Mouse (Mus musculus) heart, embryonic 11.5 days (tissue): Measurements from ENCODE around the gene Gm20509. TPM values are rescaled to one million over a fixed set of nuclear protein-coding genes. Genes with fewer than 3 reads are reported as not detected.

ENCODE experiments used
- ATAC-seq: fragments of 200-750 bp; cut with Nextera tagmentation; replicated peaks from 2 replicates; pipeline ENCODE4 v1.8.0; 2017; ENCODE audit warnings: moderate library complexity; ENCODE audit not compliant: insufficient number of reproducible peaks, low FRiP score, low TSS enrichment
- H3K27ac ChIP-seq: fragments of 300-500 bp; sonication (generic); 2 replicates; pipeline ENCODE4 v1.5.1; 2014; ENCODE audit warnings: mild to moderate bottlenecking, low read depth, low read length
- H3K27me3 ChIP-seq: fragments of 300-500 bp; sonication (generic); 2 replicates; pipeline ENCODE4 v1.6.1; 2014; ENCODE audit warnings: mild to moderate bottlenecking, low read length, mixed read lengths; ENCODE audit not compliant: control insufficient read depth, insufficient read depth
- H3K36me3 ChIP-seq: fragments of 300-500 bp; sonication (generic); 2 replicates; pipeline ENCODE4 v1.6.1; 2014; ENCODE audit warnings: mild to moderate bottlenecking, low read length, moderate library complexity, mixed read lengths; ENCODE audit not compliant: control insufficient read depth, insufficient read depth
- H3K4me1 ChIP-seq: fragments of 300-500 bp; sonication (generic); 2 replicates; pipeline ENCODE4 v1.6.1; 2014; ENCODE audit warnings: low read length; ENCODE audit not compliant: control insufficient read depth, insufficient read depth
- H3K4me2 ChIP-seq: fragments of 300-500 bp; sonication (generic); 2 replicates; pipeline ENCODE4 v1.6.1; 2014; ENCODE audit warnings: mild to moderate bottlenecking, moderate library complexity
- H3K4me3 ChIP-seq: fragments of 300-500 bp; sonication (generic); 2 replicates; pipeline ENCODE4 v1.5.1; 2014; ENCODE audit warnings: low read depth, low read length
- H3K9ac ChIP-seq: fragments of 300-500 bp; sonication (generic); 2 replicates; pipeline ENCODE4 v1.6.1; 2014; ENCODE audit warnings: mild to moderate bottlenecking, low read depth, low read length, moderate library complexity
- H3K9me3 ChIP-seq: fragments of 300-500 bp; sonication (generic); replicated peaks from 2 replicates; pipeline ENCODE4 v1.6.1; 2016; ENCODE audit warnings: low read length; ENCODE audit not compliant: control insufficient read depth
- WGBS: fragments of 180-500 bp; shearing (Covaris S2); extraction: QIAGEN DNeasy Blood & Tissue Kit; methylation state at CpG from one replicate; pipeline ENCODE4 v1.1.7; 2014; ENCODE audit not compliant: insufficient replicate concordance; 5-methylcytosine and 5-hydroxymethylcytosine counted together
- polyA plus RNA-seq: library from polyadenylated mRNA; unstranded; fragments of >200 nt; fragmentation: Nextera tagmentation; extraction: Ambion mirVana; gene quantifications from 2 replicates; pipeline ENCODE4 v1.2.1, GENCODE M21; 2014

Gm20509 gene
- polyA plus RNA-seq, 1 experiment from 2014 or later, result not detected

DNA sequence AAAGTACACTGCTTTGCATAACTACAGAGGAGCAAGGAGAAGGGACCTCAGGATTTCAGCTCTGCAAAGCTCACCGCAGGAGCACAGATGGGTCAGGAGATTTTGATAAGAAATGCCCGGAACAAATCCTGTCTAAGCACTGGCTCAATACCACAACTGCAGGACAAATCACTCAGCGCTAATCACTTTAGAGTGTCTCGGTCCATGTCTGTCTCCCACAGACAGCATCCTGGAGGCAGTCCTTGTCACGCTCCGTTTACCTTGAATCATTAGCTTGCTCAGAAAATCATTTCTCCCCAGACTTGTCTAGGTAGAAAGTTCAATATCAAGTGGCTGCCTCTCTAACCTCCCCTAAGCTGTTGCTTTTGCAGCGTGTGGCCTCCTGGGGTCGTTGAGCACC, 27.6 kb downstream of the Gm20509 start:
- WGBS, result 74% methylated on average over 8 of the region's 8 CpGs

DNA sequence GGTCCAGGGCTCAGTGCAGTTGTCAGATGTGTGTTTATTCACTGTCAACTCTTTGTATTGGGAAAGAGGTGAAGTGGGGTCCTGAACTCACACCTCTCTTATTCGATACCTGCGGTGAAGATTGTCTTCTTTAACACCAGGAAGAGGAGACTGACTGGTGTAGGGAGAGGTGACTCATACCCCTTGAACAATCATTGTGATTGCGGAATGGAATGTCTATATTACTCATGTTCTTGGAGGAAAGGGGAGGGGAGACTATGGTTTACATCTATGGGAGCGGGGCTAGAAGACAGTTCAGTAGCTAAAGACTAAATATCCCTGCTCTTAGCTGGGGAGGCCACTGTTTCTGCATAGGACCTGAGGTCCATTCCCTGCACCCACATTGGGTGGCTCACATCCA, 28.3 kb downstream of the Gm20509 start:
- Histone ChIP-seq H3K36me3 (peaks cover 14% of the 10 kb centered on the region), H3K9ac (no peak overlapping the region), H3K4me1 (no peaks in the 10 kb centered on the region), H3K9me3 (no peaks in the 10 kb centered on the region), H3K4me2 (no peak overlapping the region), H3K27ac (no peak overlapping the region), H3K4me3 (no peak overlapping the region), H3K27me3 (no peaks in the 10 kb centered on the region)
- 81% methylated on average over 4 of the region's 4 CpGs for WGBS
- ATAC-seq, result no peak

More for the DNA sequence above, 27.6 kb downstream of the Gm20509 start:
- no peaks in the 10 kb centered on the region for H3K9me3 ChIP-seq
- H3K36me3 ChIP-seq, result peaks cover 17% of the 10 kb centered on the region
- ATAC-seq, result no peak
- no peak overlapping the region for H3K27ac ChIP-seq
- H3K4me1 ChIP-seq, result no peaks in the 10 kb centered on the region
- H3K4me3 ChIP-seq, result no peak overlapping the region
- H3K4me2 ChIP-seq, result no peak overlapping the region
- H3K27me3 ChIP-seq, result no peaks in the 10 kb centered on the region
- H3K9ac ChIP-seq, result no peak overlapping the region

DNA sequence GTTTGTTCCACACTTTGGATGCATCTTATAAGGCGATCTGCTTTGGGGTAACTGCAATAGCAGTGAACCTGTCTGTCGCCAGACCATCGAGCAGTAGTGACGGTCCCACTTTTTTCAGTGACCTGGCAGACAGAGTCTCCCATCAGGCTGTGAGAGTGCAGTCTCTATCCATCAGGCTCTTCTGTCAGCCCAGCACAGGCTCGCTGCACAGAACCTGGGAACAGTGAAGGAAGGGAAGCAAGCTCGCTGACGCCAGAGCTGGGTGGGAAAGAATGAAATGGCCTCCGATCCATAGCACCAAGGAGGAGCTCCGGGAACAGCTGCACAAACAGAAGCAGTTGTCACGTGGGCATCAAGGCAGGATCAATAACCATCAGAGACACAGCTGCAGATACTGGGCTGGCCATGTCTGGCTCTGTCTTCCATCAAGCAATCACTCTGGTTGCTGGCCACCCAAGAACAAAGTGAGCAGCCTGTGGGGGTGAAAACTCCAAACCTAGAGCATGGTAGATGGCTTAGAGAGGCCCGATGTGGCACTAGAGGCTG, 35.1 kb downstream of the Gm20509 start:
- Histone ChIP-seq H3K9ac (no peak overlapping the region), H3K36me3 (no peaks in the 10 kb centered on the region), H3K4me3 (no peak overlapping the region), H3K27ac (no peak overlapping the region), H3K4me2 (no peak overlapping the region), H3K4me1 (no peaks in the 10 kb centered on the region), H3K27me3 (no peaks in the 10 kb centered on the region), H3K9me3 (no peaks in the 10 kb centered on the region)
- WGBS, result 62% methylated on average over 11 of the region's 11 CpGs
- ATAC-seq, result no peak

DNA sequence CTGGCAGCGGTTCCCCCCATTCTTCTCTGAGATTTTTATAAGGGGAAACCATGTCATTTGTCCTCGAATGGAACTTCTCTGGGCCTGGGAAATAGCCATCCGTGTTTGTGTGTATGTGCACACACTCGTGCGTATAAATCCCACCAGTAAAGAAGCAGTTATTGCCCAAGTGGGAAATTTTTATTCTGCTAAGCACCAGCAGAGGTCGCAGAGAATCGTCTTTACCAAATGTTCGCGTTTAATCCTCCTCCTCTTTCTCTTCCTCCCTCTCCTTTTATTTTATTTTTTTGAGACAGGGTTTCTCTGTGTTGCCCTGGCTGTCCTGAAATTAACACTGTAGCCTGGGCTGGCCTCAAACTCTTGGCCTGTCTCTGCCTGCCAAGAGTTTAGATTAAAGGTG, 52.1 kb downstream of the Gm20509 start:
- no peaks in the 10 kb centered on the region for H3K9me3 ChIP-seq
- H3K4me1 ChIP-seq, result no peaks in the 10 kb centered on the region
- H3K4me2 ChIP-seq, result no peak overlapping the region
- ATAC-seq, result no peak
- H3K4me3 ChIP-seq, result no peak overlapping the region
- H3K27me3 ChIP-seq, result no peaks in the 10 kb centered on the region
- no peaks in the 10 kb centered on the region for H3K36me3 ChIP-seq
- WGBS, result 49% methylated on average over 9 of the region's 9 CpGs
- no peak overlapping the region for H3K9ac ChIP-seq
- no peak overlapping the region for H3K27ac ChIP-seq

DNA sequence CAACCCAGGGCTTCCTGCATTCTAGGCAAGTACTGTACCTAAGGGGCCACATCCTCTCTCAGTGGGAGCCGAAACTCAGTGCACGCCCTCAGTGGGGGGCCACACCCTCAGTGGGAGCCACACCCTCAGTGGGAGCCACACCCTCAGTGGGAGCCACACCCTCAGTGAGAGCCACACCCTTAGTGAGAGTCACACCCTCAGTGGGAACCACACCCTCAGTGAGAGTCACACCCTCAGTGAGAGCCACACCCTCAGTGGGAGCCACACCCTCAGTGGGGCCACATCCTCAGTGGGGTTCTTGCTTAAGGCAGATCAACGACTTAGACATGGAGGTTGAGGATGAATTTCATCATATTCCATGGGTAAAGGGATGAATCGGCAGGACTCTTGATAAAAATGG, 55.7 kb downstream of the Gm20509 start:
- no peak for ATAC-seq
- Histone ChIP-seq H3K27me3 (no peaks in the 10 kb centered on the region; the same call in 1 of the 2 replicates), H3K4me3 (no peak overlapping the region), H3K9me3 (no peaks in the 10 kb centered on the region), H3K4me1 (no peaks in the 10 kb centered on the region), H3K4me2 (no peak overlapping the region), H3K9ac (no peak overlapping the region), H3K27ac (no peak overlapping the region), H3K36me3 (no peaks in the 10 kb centered on the region)
- 79% methylated on average over 4 of the region's 4 CpGs for WGBS

DNA sequence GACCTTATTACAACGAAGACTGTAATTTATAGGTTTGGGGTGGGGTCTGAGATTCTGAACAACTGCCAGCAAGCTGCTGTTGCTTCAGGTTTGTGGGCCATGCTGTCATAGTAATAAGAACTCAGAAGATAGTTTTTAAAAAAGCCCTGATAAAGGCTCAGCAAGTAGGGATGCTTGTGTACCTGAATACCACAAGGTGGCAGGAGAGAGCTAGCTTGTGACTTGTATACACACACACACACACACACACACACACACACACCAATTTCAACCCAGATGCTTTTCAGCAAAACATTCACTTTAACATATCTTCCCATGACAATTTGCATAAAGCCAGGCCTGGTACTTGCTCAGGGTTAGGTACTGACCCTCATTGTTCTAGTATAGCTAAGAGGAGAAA, 57.0 kb downstream of the Gm20509 start:
- H3K9ac ChIP-seq, result no peak overlapping the region
- no peak for ATAC-seq
- H3K4me2 ChIP-seq, result no peak overlapping the region
- H3K4me1 ChIP-seq, result no peaks in the 10 kb centered on the region
- peaks cover 2% of the 10 kb centered on the region; the same call in 1 of the 2 replicates for H3K27me3 ChIP-seq
- H3K36me3 ChIP-seq, result no peaks in the 10 kb centered on the region
- H3K27ac ChIP-seq, result no peak overlapping the region
- H3K9me3 ChIP-seq, result no peaks in the 10 kb centered on the region
- no peak overlapping the region for H3K4me3 ChIP-seq
- 44% methylated on average over 1 of the region's 1 CpGs for WGBS

DNA sequence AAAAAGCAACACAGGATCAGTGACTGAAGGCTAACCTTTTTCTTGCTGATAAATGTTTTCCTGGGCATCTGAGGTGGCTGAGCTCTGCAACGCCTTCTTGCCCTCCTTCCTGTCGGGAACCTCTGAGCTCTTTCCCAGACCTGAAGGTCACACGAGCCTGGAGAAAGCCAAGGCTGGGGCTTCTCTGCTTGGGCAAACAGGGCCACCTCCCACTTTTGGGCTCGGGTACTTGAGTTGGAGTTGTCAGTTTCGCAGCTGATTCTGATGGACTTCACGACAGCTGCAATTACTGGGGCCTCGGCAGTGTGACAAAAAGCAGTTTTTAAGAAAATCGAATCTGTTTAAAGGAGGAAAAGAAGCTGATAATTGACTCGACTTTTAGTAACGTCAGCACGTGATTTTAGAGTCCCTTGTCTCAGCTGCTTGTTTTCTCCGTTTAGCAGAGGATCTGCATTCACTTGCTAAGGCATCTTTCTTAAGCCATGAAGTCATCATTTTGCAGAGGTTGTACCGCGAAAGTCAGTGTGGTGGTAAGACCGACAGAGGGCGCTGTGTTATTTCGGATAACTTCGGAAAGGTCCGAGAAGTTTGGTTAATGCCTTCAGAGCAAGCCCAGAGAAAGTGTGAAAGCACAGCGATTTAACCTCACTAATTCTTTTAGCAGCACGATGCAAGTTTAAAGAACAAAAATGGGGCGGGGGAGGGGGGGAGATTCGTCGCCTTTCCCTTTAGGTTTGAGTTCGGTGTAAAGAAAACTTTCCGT, 60.5 kb downstream of the Gm20509 start:
- no peaks in the 10 kb centered on the region for H3K9me3 ChIP-seq
- H3K27me3 ChIP-seq, result peaks cover 2% of the 10 kb centered on the region; the same call in 1 of the 2 replicates
- no peaks in the 10 kb centered on the region for H3K36me3 ChIP-seq
- no peaks in the 10 kb centered on the region for H3K4me1 ChIP-seq
- no peak overlapping the region for H3K27ac ChIP-seq
- peak; percentile 17; the same call in 1 of the 2 replicates for ATAC-seq
- H3K4me2 ChIP-seq, result peak overlapping the region; percentile 61
- 11% methylated on average over 26 of the region's 26 CpGs for WGBS
- H3K9ac ChIP-seq, result 0 out of 2 replicates have a peak overlapping the region, but pooled peaks have one; percentile 43
- peak overlapping the region; percentile 34 for H3K4me3 ChIP-seq

DNA sequence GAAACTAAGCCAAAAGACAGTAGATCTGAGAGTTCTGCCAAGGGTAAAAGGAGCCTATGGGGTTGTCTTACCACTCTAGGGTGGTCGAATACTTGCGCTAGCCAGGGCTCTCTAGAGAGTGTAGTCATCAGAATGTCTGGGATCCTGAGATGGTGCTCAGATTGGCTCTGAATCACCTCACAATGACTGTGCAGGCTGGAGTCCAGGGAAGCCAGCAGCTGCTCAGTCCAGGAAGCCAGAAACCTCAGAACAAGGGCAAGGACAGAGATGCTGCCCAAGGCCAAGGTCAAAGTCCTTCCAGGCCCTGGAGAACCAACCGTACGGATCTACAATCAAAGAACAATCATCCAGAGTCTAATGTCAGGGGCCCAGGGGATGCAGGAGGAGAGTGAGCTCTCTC, 63.4 kb downstream of the Gm20509 start:
- Histone ChIP-seq H3K27ac (no peak overlapping the region), H3K36me3 (no peaks in the 10 kb centered on the region), H3K9ac (no peak overlapping the region), H3K4me2 (no peak overlapping the region), H3K27me3 (peaks cover 2% of the 10 kb centered on the region; the same call in 1 of the 2 replicates), H3K9me3 (peaks cover 3% of the 10 kb centered on the region; the same call in 1 of the 2 replicates), H3K4me1 (no peaks in the 10 kb centered on the region), H3K4me3 (no peak overlapping the region)
- no peak for ATAC-seq
- WGBS, result 86% methylated on average over 4 of the region's 4 CpGs
